Mouse (Mus musculus): Measurements from ENCODE around the gene Il6st. TPM values are rescaled to one million over a fixed set of nuclear protein-coding genes. Genes with fewer than 3 reads are reported as not detected.

Il6st gene
- 79.3 and 84.2 TPM in 2 replicates for polyA plus RNA-seq (2016; fragmentation: Nextera tagmentation; extraction: Ambion mirVana)

- ATAC-seq (ENCODE audit: insufficient number of reproducible peaks, low FRiP score): peak; percentile 99
- Histone ChIP-seq H3K27me3 (replicated peaks) (no peaks in the 10 kb centered on the region), H3K36me3 (no peaks in the 10 kb centered on the region), H3K4me3 (peak within 1 kb of the TSS; percentile 86), H3K9ac (peak within 1 kb of the TSS; percentile 96), H3K4me1 (replicated peaks) (peaks cover 27% of the 10 kb centered on the region), H3K27ac (ENCODE audit: poor library complexity, severe bottlenecking) (peak within 1 kb of the TSS; percentile 93), H3K4me2 (peak within 1 kb of the TSS; percentile 80), H3K9me3 (replicated peaks) (no peaks in the 10 kb centered on the region)
- under 1% methylated on average over 85 of the region's 85 CpGs for WGBS
Measured at GRCm38 (mm10) chr13:112463868-112464625, at the start of gene Il6st. Il6st (plus strand) TSS chr13:112464070.

DNA sequence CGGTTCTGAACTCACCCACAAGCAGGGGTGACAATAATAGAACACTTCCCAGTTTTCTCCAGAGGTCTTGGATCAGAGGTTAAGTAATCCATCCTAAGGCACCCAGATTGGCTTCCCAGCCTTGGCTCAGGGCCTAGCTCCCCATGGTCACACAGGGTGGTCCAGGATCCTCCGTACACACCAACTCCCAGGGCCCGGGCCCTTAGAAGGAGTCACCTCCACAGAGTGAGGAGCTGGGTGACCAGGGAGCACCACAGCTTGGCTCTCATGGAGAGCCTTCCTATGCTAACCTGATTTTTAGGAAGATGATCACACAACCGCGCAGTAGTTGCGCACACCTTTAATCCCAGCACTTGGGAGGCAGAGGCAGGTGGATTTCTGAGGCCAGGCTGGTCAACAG lies 48.0 kb upstream of the Il6st start:
- H3K4me1 ChIP-seq (replicated peaks): peaks cover 29% of the 10 kb centered on the region
- H3K9ac ChIP-seq: no peak overlapping the region
- H3K4me2 ChIP-seq: no peak overlapping the region
- no peak for ATAC-seq (ENCODE audit: insufficient number of reproducible peaks, low FRiP score)
- 80% methylated on average over 6 of the region's 6 CpGs for WGBS
- peak overlapping the region; percentile 34; the same call in 1 of the 2 replicates for H3K27ac ChIP-seq (ENCODE audit: poor library complexity, severe bottlenecking)
- no peak overlapping the region for H3K4me3 ChIP-seq
- no peaks in the 10 kb centered on the region for H3K27me3 ChIP-seq (replicated peaks)
- no peaks in the 10 kb centered on the region for H3K9me3 ChIP-seq (replicated peaks)
- H3K36me3 ChIP-seq: no peaks in the 10 kb centered on the region

DNA sequence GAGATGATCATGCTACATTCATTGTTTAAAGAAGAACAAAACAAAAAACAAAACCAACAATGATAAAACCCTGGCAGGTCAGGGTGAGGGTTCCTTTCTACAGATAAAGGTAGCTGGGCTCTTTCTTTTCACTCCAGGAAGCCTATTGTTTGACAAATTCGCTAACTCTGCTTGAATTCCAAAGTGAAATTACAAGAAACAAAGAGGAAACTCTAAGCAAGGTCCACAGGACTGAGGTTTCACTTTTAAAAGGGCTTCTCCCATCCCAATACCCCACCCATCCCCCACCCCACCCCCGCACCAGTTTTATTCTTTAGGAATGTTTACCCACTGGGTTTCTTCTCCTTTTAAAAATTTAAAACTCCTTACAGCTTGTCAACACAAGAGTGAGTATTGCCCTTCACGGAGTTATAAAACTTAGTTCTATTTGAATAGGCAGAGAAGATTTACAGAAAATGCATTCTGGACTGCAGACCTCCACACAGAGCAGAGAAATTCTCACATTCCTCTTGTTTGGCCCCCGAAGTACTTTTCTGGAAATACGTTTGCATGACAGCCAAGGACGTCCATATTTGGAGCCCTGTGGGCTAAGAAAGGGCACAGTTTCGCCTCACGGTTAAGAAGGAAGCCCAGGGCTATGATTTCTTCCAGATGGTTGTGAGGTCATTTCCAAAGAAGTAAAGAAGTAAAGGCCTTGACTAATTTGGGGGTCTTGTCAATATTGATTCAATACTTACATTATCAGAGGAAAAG lies 47.3 kb upstream of the Il6st start:
- H3K4me2 ChIP-seq: peak overlapping the region; percentile 14; the same call in 1 of the 2 replicates
- 20% methylated on average over 8 of the region's 8 CpGs for WGBS
- H3K27me3 ChIP-seq (replicated peaks): no peaks in the 10 kb centered on the region
- H3K9ac ChIP-seq: no peak overlapping the region
- no peaks in the 10 kb centered on the region for H3K9me3 ChIP-seq (replicated peaks)
- H3K27ac ChIP-seq (ENCODE audit: poor library complexity, severe bottlenecking): peak overlapping the region; percentile 66
- no peak for ATAC-seq (ENCODE audit: insufficient number of reproducible peaks, low FRiP score)
- no peaks in the 10 kb centered on the region for H3K36me3 ChIP-seq
- no peak overlapping the region for H3K4me3 ChIP-seq
- H3K4me1 ChIP-seq (replicated peaks): peaks cover 29% of the 10 kb centered on the region

DNA sequence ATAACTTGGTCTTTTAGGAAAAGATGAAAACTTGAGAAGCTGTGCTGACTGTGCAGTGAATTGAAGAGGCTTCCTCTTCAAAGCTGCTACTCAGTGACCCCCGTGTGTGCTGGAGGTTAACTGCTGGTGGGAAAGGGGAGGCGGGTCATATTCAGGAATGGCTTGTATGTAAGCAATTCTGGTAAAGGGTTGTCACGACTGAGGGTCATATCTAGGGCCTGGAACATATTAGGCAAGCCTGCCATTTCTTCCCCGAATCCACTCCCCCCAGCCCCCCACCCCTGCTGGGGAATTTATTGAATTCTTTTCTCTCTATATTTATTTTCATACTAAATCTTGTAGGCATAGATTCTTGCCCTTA lies 46.7 kb upstream of the Il6st start:
- Histone ChIP-seq H3K27ac (ENCODE audit: poor library complexity, severe bottlenecking) (peak overlapping the region; percentile 66), H3K27me3 (replicated peaks) (no peaks in the 10 kb centered on the region), H3K36me3 (no peaks in the 10 kb centered on the region), H3K4me2 (no peak overlapping the region), H3K9me3 (replicated peaks) (no peaks in the 10 kb centered on the region), H3K9ac (no peak overlapping the region), H3K4me1 (replicated peaks) (peaks cover 30% of the 10 kb centered on the region), H3K4me3 (no peak overlapping the region)
- ATAC-seq (ENCODE audit: insufficient number of reproducible peaks, low FRiP score): no peak
- 26% methylated on average over 4 of the region's 4 CpGs for WGBS

DNA sequence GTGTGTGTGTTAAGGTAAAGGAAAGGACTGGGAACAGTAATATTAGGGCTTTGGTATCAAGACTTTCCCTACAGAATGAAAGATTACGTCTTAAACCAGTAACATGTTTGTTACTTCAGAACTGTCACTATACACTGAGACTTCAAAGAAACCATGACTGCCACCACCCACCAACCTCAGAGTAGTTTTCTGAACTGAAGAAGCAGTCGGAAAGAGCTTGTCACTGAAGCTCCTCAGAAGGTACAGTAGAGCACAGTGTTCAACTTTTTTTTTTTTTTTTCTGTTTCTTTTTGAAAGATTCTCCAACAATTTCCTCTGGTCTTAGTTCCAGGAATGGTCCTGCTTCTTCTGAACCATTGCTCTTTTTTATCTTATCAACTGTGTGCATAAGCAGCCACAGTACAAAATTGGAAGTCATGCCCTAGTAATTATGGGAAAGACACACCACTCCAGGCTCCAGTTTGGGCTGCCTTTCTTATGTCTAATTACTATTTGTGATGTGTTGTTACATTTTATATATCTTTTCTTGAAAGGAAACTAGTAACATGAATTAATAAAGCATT lies 45.9 kb upstream of the Il6st start:
- Histone ChIP-seq H3K27ac (ENCODE audit: poor library complexity, severe bottlenecking) (no peak overlapping the region), H3K36me3 (no peaks in the 10 kb centered on the region), H3K9ac (no peak overlapping the region), H3K4me1 (replicated peaks) (peaks cover 32% of the 10 kb centered on the region), H3K4me3 (no peak overlapping the region), H3K27me3 (replicated peaks) (no peaks in the 10 kb centered on the region), H3K4me2 (no peak overlapping the region), H3K9me3 (replicated peaks) (no peaks in the 10 kb centered on the region)
- 56% methylated on average over 2 of the region's 2 CpGs for WGBS
- ATAC-seq (ENCODE audit: insufficient number of reproducible peaks, low FRiP score): no peak

- ATAC-seq (ENCODE audit: insufficient number of reproducible peaks, low FRiP score): no peak
- H3K4me2 ChIP-seq: no peak overlapping the region
- H3K27me3 ChIP-seq (replicated peaks): no peaks in the 10 kb centered on the region
- WGBS: 81% methylated on average over 4 of the region's 4 CpGs
- peaks cover 32% of the 10 kb centered on the region for H3K4me1 ChIP-seq (replicated peaks)
- H3K9ac ChIP-seq: no peak overlapping the region
- H3K27ac ChIP-seq (ENCODE audit: poor library complexity, severe bottlenecking): no peak overlapping the region
- no peaks in the 10 kb centered on the region for H3K36me3 ChIP-seq
- no peaks in the 10 kb centered on the region for H3K9me3 ChIP-seq (replicated peaks)
- no peak overlapping the region for H3K4me3 ChIP-seq
Measured at GRCm38 (mm10) chr13:112418595-112418994, 45.3 kb upstream of the Il6st start.

DNA sequence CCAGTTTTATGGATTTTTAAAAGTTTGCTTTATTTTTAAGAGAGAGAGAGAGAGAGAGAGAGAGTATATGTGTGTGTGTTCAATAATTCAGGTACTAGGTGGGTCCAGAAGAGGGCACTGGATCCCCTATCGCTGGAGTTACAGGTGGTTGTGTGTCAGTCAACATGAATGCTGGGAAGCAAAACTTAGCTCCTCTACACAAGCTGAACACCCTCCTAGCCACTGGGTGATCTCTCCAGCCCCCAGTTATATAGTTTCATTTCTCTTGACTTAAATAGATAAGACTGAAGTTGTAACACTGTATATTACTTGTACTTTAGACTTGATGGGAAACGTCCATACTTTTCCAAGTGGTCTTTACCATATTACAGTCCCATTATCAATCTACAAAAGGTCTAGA lies 39.7 kb upstream of the Il6st start:
- Histone ChIP-seq H3K9me3 (replicated peaks) (0 out of 2 replicates have a peak, but pooled peaks cover 3% of the 10 kb centered on the region), H3K4me3 (no peak overlapping the region), H3K27me3 (replicated peaks) (no peaks in the 10 kb centered on the region), H3K27ac (ENCODE audit: poor library complexity, severe bottlenecking) (peak overlapping the region; percentile 96), H3K9ac (no peak overlapping the region), H3K4me2 (peak overlapping the region; percentile 40; the same call in 1 of the 2 replicates), H3K36me3 (no peaks in the 10 kb centered on the region), H3K4me1 (replicated peaks) (peaks cover 34% of the 10 kb centered on the region)
- ATAC-seq (ENCODE audit: insufficient number of reproducible peaks, low FRiP score): no peak
- WGBS: 77% methylated on average over 2 of the region's 2 CpGs

DNA sequence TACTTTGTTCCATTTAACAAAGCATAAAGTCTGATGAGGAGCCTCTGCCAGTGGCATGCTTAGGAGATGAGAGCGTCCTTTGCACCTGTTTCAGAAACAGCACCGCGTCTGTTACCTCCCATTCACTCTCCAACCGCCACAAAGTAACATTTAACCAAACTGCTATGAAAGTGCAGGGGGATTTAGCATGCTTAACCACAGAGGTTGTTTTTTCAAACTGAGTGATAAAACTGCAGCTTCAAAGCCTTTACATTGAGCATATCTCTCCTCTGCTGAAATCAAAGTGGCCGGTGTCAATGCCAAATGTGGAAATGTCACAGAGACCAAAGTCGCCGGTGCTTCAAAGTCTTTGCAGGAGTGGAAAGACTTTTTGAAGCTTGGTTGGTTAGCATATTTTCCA lies 39.2 kb upstream of the Il6st start:
- no peaks in the 10 kb centered on the region for H3K27me3 ChIP-seq (replicated peaks)
- H3K27ac ChIP-seq (ENCODE audit: poor library complexity, severe bottlenecking): peak overlapping the region; percentile 96
- 0 out of 2 replicates have a peak, but pooled peaks cover 3% of the 10 kb centered on the region for H3K9me3 ChIP-seq (replicated peaks)
- WGBS: 22% methylated on average over 7 of the region's 7 CpGs
- peaks cover 34% of the 10 kb centered on the region for H3K4me1 ChIP-seq (replicated peaks)
- H3K4me3 ChIP-seq: no peak overlapping the region
- H3K4me2 ChIP-seq: peak overlapping the region; percentile 40
- no peak for ATAC-seq (ENCODE audit: insufficient number of reproducible peaks, low FRiP score)
- H3K36me3 ChIP-seq: no peaks in the 10 kb centered on the region
- no peak overlapping the region for H3K9ac ChIP-seq

GRCm38 (mm10) chr13:112425181-112425654 lies 38.7 kb upstream of the Il6st start:
- H3K4me3 ChIP-seq: no peak overlapping the region

DNA sequence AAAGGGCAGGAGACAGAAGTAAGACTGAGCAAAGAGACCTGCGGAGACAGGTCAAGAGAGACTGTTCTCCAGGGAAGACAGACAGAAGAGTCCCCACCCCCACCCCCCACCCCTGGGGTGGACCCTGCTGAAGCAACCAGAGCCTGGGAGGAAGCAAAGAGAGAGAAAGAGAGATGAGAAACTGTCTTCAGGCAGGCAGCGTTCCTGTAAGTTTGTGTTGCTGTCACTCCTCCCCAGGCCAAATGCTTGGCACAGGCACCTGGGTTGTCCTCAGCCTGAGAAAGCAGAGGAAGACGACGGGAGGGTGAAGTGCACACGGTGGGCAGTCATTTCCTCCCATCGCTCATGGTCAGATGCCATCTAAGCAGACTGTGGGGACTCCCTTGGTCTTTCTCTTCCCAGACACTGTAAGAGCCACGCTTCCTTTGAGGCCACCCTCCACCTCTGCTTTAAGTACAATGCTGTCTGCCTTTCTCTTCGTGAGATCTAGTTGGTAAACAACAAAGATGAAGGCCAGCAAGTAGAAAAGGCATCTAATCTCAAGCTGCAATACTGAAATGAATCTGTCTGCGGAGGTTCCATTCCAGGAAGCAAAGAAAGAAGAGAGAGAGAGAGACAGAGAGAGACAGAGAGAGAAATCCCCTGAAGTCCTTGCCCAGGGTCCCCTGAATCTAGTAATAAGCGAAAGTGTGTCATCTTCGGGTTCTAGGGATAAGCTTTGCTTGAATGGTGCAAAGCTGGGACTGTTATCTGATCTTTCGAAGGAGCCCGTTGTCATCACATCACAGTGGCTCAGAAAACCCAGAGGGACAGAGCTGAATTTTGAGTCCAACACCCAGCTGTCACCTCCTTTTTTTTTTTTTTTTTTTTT lies 37.4 kb upstream of the Il6st start:
- Histone ChIP-seq H3K4me2 (peak overlapping the region; percentile 20; the same call in 1 of the 2 replicates), H3K27ac (ENCODE audit: poor library complexity, severe bottlenecking) (peak overlapping the region; percentile 96)

More at GRCm38 (mm10) chr13:112425181-112425654, 38.7 kb upstream of the Il6st start:
- Histone ChIP-seq H3K4me2 (peak overlapping the region; percentile 40), H3K9me3 (replicated peaks) (0 out of 2 replicates have a peak, but pooled peaks cover 3% of the 10 kb centered on the region), H3K27ac (ENCODE audit: poor library complexity, severe bottlenecking) (peak overlapping the region; percentile 96), H3K27me3 (replicated peaks) (no peaks in the 10 kb centered on the region), H3K4me1 (replicated peaks) (peaks cover 34% of the 10 kb centered on the region), H3K9ac (no peak overlapping the region; the same call in 1 of the 2 replicates), H3K36me3 (no peaks in the 10 kb centered on the region)
- peak; percentile 84 for ATAC-seq (ENCODE audit: insufficient number of reproducible peaks, low FRiP score)
- 18% methylated on average over 8 of the region's 8 CpGs for WGBS

More for the DNA sequence above, 37.4 kb upstream of the Il6st start:
- H3K27me3 ChIP-seq (replicated peaks): no peaks in the 10 kb centered on the region
- H3K4me1 ChIP-seq (replicated peaks): peaks cover 34% of the 10 kb centered on the region
- H3K9ac ChIP-seq: no peak overlapping the region
- ATAC-seq (ENCODE audit: insufficient number of reproducible peaks, low FRiP score): no peak
- 33% methylated on average over 13 of the region's 13 CpGs for WGBS
- no peaks in the 10 kb centered on the region for H3K36me3 ChIP-seq
- H3K4me3 ChIP-seq: no peak overlapping the region
- H3K9me3 ChIP-seq (replicated peaks): 0 out of 2 replicates have a peak, but pooled peaks cover 3% of the 10 kb centered on the region
